Mouse (Mus musculus): ENCODE data around the gene Zfp119b. TPM values are rescaled to one million over a fixed set of nuclear protein-coding genes. Genes with fewer than 3 reads are reported as not detected.

Zfp119b gene
- 0.16 and 0.28 TPM in 2 replicates for polyA plus RNA-seq (2012)

GRCm38 (mm10) chr17:55949400-55949799, at the start of gene Zfp119b:
Gene Zfp119b, minus strand, starts transcription at chr17:55949500.
- TF ChIP-seq GATA1 (IDR thresholded peaks at IDR 0.05; ENCODE audit: low read length), result no peak

- no peak for TF ChIP-seq GATA1 (IDR thresholded peaks at IDR 0.05; ENCODE audit: low read length)
These were observed 46.7 kb upstream of the Zfp119b start for GRCm38 (mm10) chr17:55996007-55996406.

- no peak for TF ChIP-seq GATA1 (IDR thresholded peaks at IDR 0.05; ENCODE audit: low read length)
These were observed 41.1 kb upstream of the Zfp119b start for GRCm38 (mm10) chr17:55990278-55990898.

- no peak for TF ChIP-seq GATA1 (IDR thresholded peaks at IDR 0.05; ENCODE audit: low read length)
These were observed 37.0 kb upstream of the Zfp119b start, which contains the start of gene Fsd1 for GRCm38 (mm10) chr17:55986030-55986961. Gene Fsd1, plus strand, starts transcription at chr17:55986509.

GRCm38 (mm10) chr17:55977301-55977700, 28.0 kb upstream of the Zfp119b start:
- TF ChIP-seq GATA1 (IDR thresholded peaks at IDR 0.05; ENCODE audit: low read length), result no peak

GRCm38 (mm10) chr17:55976255-55976862, 27.1 kb upstream of the Zfp119b start:
- no peak for TF ChIP-seq GATA1 (IDR thresholded peaks at IDR 0.05; ENCODE audit: low read length)

- TF ChIP-seq GATA1 (IDR thresholded peaks at IDR 0.05; ENCODE audit: low read length), result no peak
These were observed 22.2 kb upstream of the Zfp119b start for GRCm38 (mm10) chr17:55971453-55971852.

- no peak for TF ChIP-seq GATA1 (IDR thresholded peaks at IDR 0.05; ENCODE audit: low read length)
These were observed 20.9 kb upstream of the Zfp119b start, which contains the start of gene Shd for GRCm38 (mm10) chr17:55969966-55970891. Gene Shd, plus strand, starts transcription at chr17:55970467.

- no peak for TF ChIP-seq GATA1 (IDR thresholded peaks at IDR 0.05; ENCODE audit: low read length)
These were observed 20.3 kb upstream of the Zfp119b start for GRCm38 (mm10) chr17:55969560-55969959.

- TF ChIP-seq GATA1 (IDR thresholded peaks at IDR 0.05; ENCODE audit: low read length), result no peak
These were observed 18.9 kb upstream of the Zfp119b start for GRCm38 (mm10) chr17:55968210-55968609.

GRCm38 (mm10) chr17:55967186-55967585, 17.9 kb upstream of the Zfp119b start:
- no peak for TF ChIP-seq GATA1 (IDR thresholded peaks at IDR 0.05; ENCODE audit: low read length)

GRCm38 (mm10) chr17:55964996-55965395, 15.7 kb upstream of the Zfp119b start:
- TF ChIP-seq GATA1 (IDR thresholded peaks at IDR 0.05; ENCODE audit: low read length), result no peak

GRCm38 (mm10) chr17:55964496-55964895, 15.2 kb upstream of the Zfp119b start:
- no peak for TF ChIP-seq GATA1 (IDR thresholded peaks at IDR 0.05; ENCODE audit: low read length)

- no peak for TF ChIP-seq GATA1 (IDR thresholded peaks at IDR 0.05; ENCODE audit: low read length)
These were observed 13.9 kb upstream of the Zfp119b start for GRCm38 (mm10) chr17:55963171-55963570.

- no peak for TF ChIP-seq GATA1 (IDR thresholded peaks at IDR 0.05; ENCODE audit: low read length)
These were observed 12.3 kb upstream of the Zfp119b start for GRCm38 (mm10) chr17:55961631-55962030.

All from G1E-ER4 (cell line).